Mouse (Mus musculus): ENCODE measurements at regions not wholly inside any gene's neighbourhood (a gene's known extent, or its start where the extent isn't known, plus 50 kb on each side); places are given as distances from the start of the nearest gene placed in this dataset.
A peak's percentile ranks its signal among the peaks of the same experiment; 100 is the strongest.

GRCm38 (mm10) chr12:79888086-79888485, 224.7 kb downstream of the Zfp36l1 start:
- H3K9me3 ChIP-seq (ENCODE audit: control insufficient read depth, low read length): no peaks in the 10 kb centered on the region
- no peak overlapping the region for H3K27ac ChIP-seq (ENCODE audit: low read depth, low read length)
- no peaks in the 10 kb centered on the region for H3K27me3 ChIP-seq (ENCODE audit: control insufficient read depth, insufficient read depth, low read length)
- H3K9ac ChIP-seq (ENCODE audit: low read depth, low read length): no peak overlapping the region
- no peaks in the 10 kb centered on the region for H3K36me3 ChIP-seq (ENCODE audit: control insufficient read depth, insufficient read depth, low read length)
- DNase-seq (ENCODE audit: low spot score): no peak
- H3K4me1 ChIP-seq (replicated peaks; ENCODE audit: control insufficient read depth, insufficient read depth, low read length): peaks cover 6% of the 10 kb centered on the region
- H3K4me3 ChIP-seq (ENCODE audit: low read depth, low read length): no peak overlapping the region
- no peak overlapping the region for H3K4me2 ChIP-seq (replicated peaks; ENCODE audit: low read depth, low read length)
- ATAC-seq (ENCODE audit: low FRiP score): no peak
- WGBS: 87% methylated on average over 4 of the region's 4 CpGs

- Histone ChIP-seq H3K4me2 (replicated peaks; ENCODE audit: low read depth, low read length) (no peak overlapping the region), H3K4me3 (ENCODE audit: low read depth, low read length) (no peak overlapping the region), H3K9ac (ENCODE audit: low read depth, low read length) (no peak overlapping the region), H3K27me3 (ENCODE audit: control insufficient read depth, insufficient read depth, low read length) (no peaks in the 10 kb centered on the region), H3K36me3 (ENCODE audit: control insufficient read depth, insufficient read depth, low read length) (no peaks in the 10 kb centered on the region), H3K4me1 (replicated peaks; ENCODE audit: control insufficient read depth, insufficient read depth, low read length) (peaks cover 6% of the 10 kb centered on the region), H3K27ac (ENCODE audit: low read depth, low read length) (no peak overlapping the region), H3K9me3 (ENCODE audit: control insufficient read depth, low read length) (no peaks in the 10 kb centered on the region)
- DNase-seq (ENCODE audit: low spot score): no peak
- no peak for ATAC-seq (ENCODE audit: low FRiP score)
- WGBS: 63% methylated on average over 12 of the region's 12 CpGs
Measured at GRCm38 (mm10) chr12:79887225-79887886, 225.5 kb downstream of the Zfp36l1 start.

- DNase-seq (ENCODE audit: low spot score) (no peak), ATAC-seq (ENCODE audit: low FRiP score) (no peak)
- Histone ChIP-seq H3K4me3 (ENCODE audit: low read depth, low read length) (no peak overlapping the region), H3K27me3 (ENCODE audit: control insufficient read depth, insufficient read depth, low read length) (no peaks in the 10 kb centered on the region), H3K9ac (ENCODE audit: low read depth, low read length) (no peak overlapping the region), H3K27ac (ENCODE audit: low read depth, low read length) (no peak overlapping the region), H3K9me3 (ENCODE audit: control insufficient read depth, low read length) (no peaks in the 10 kb centered on the region), H3K4me2 (replicated peaks; ENCODE audit: low read depth, low read length) (no peak overlapping the region), H3K36me3 (ENCODE audit: control insufficient read depth, insufficient read depth, low read length) (no peaks in the 10 kb centered on the region), H3K4me1 (replicated peaks; ENCODE audit: control insufficient read depth, insufficient read depth, low read length) (peaks cover 6% of the 10 kb centered on the region)
- WGBS: 90% methylated on average over 3 of the region's 3 CpGs
Measured at GRCm38 (mm10) chr12:79886494-79886893, 226.3 kb downstream of the Zfp36l1 start.

GRCm38 (mm10) chr12:79885286-79885685, 227.5 kb downstream of the Zfp36l1 start:
- no peak overlapping the region for H3K4me3 ChIP-seq (ENCODE audit: low read depth, low read length)
- no peaks in the 10 kb centered on the region for H3K36me3 ChIP-seq (ENCODE audit: control insufficient read depth, insufficient read depth, low read length)
- H3K4me2 ChIP-seq (replicated peaks; ENCODE audit: low read depth, low read length): no peak overlapping the region
- H3K9me3 ChIP-seq (ENCODE audit: control insufficient read depth, low read length): no peaks in the 10 kb centered on the region
- ATAC-seq (ENCODE audit: low FRiP score): no peak
- no peak for DNase-seq (ENCODE audit: low spot score)
- no peaks in the 10 kb centered on the region for H3K27me3 ChIP-seq (ENCODE audit: control insufficient read depth, insufficient read depth, low read length)
- no peak overlapping the region for H3K27ac ChIP-seq (ENCODE audit: low read depth, low read length)
- 91% methylated on average over 2 of the region's 2 CpGs for WGBS
- H3K4me1 ChIP-seq (replicated peaks; ENCODE audit: control insufficient read depth, insufficient read depth, low read length): no peaks in the 10 kb centered on the region
- no peak overlapping the region for H3K9ac ChIP-seq (ENCODE audit: low read depth, low read length)

- Histone ChIP-seq H3K9me3 (ENCODE audit: control insufficient read depth, low read length) (no peaks in the 10 kb centered on the region), H3K4me1 (replicated peaks; ENCODE audit: control insufficient read depth, insufficient read depth, low read length) (peaks cover 11% of the 10 kb centered on the region), H3K27me3 (ENCODE audit: control insufficient read depth, insufficient read depth, low read length) (no peaks in the 10 kb centered on the region), H3K4me3 (ENCODE audit: low read depth, low read length) (no peak overlapping the region), H3K9ac (ENCODE audit: low read depth, low read length) (no peak overlapping the region), H3K4me2 (replicated peaks; ENCODE audit: low read depth, low read length) (no peak overlapping the region), H3K27ac (ENCODE audit: low read depth, low read length) (no peak overlapping the region), H3K36me3 (ENCODE audit: control insufficient read depth, insufficient read depth, low read length) (no peaks in the 10 kb centered on the region)
- WGBS: 93% methylated on average over 4 of the region's 4 CpGs
- ATAC-seq (ENCODE audit: low FRiP score) (no peak), DNase-seq (ENCODE audit: low spot score) (no peak)
Measured at GRCm38 (mm10) chr12:79883651-79884050, 229.2 kb downstream of the Zfp36l1 start.

GRCm38 (mm10) chr12:79880751-79881261, 232.0 kb downstream of the Zfp36l1 start:
- Histone ChIP-seq H3K36me3 (ENCODE audit: control insufficient read depth, insufficient read depth, low read length) (no peaks in the 10 kb centered on the region), H3K27ac (ENCODE audit: low read depth, low read length) (peak overlapping the region; percentile 67; the same call in 1 of the 2 replicates), H3K27me3 (ENCODE audit: control insufficient read depth, insufficient read depth, low read length) (no peaks in the 10 kb centered on the region), H3K9ac (ENCODE audit: low read depth, low read length) (no peak overlapping the region), H3K9me3 (ENCODE audit: control insufficient read depth, low read length) (no peaks in the 10 kb centered on the region), H3K4me1 (replicated peaks; ENCODE audit: control insufficient read depth, insufficient read depth, low read length) (peaks cover 11% of the 10 kb centered on the region), H3K4me2 (replicated peaks; ENCODE audit: low read depth, low read length) (no peak overlapping the region), H3K4me3 (ENCODE audit: low read depth, low read length) (no peak overlapping the region)
- DNase-seq (ENCODE audit: low spot score): no peak
- 65% methylated on average over 18 of the region's 18 CpGs for WGBS
- no peak for ATAC-seq (ENCODE audit: low FRiP score)

- Histone ChIP-seq H3K4me2 (replicated peaks; ENCODE audit: low read depth, low read length) (no peak overlapping the region), H3K4me3 (ENCODE audit: low read depth, low read length) (no peak overlapping the region), H3K9ac (ENCODE audit: low read depth, low read length) (no peak overlapping the region), H3K36me3 (ENCODE audit: control insufficient read depth, insufficient read depth, low read length) (no peaks in the 10 kb centered on the region), H3K27me3 (ENCODE audit: control insufficient read depth, insufficient read depth, low read length) (no peaks in the 10 kb centered on the region), H3K27ac (ENCODE audit: low read depth, low read length) (peak overlapping the region; percentile 67; the same call in 1 of the 2 replicates), H3K4me1 (replicated peaks; ENCODE audit: control insufficient read depth, insufficient read depth, low read length) (peaks cover 11% of the 10 kb centered on the region), H3K9me3 (ENCODE audit: control insufficient read depth, low read length) (no peaks in the 10 kb centered on the region)
- DNase-seq (ENCODE audit: low spot score) (no peak), ATAC-seq (ENCODE audit: low FRiP score) (no peak)
- 57% methylated on average over 4 of the region's 4 CpGs for WGBS
Measured at GRCm38 (mm10) chr12:79880346-79880745, 232.5 kb downstream of the Zfp36l1 start.

DNA sequence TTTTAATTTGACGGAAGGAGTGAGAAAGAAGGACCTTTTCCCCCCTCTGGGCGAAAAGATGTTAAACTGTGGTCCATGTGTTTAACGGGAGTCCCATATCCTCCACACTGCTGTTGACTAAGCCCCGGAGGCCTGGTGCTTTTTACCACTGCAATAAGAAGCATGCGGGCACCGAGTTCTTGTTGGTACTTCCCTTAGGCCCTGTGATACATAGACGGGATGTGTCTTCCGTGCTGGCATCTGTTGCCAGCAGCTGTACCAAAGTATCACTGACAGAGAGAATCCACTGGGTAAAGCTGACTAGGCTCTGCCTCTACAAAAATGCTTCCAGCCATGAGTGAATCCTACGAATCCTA, 232.9 kb downstream of the Zfp36l1 start:
- no peak overlapping the region for H3K9ac ChIP-seq (ENCODE audit: low read depth, low read length)
- ATAC-seq (ENCODE audit: low FRiP score) (peak; percentile 74), DNase-seq (ENCODE audit: low spot score) (no peak)
- H3K27me3 ChIP-seq (ENCODE audit: control insufficient read depth, insufficient read depth, low read length): no peaks in the 10 kb centered on the region
- no peak overlapping the region for H3K4me2 ChIP-seq (replicated peaks; ENCODE audit: low read depth, low read length)
- H3K4me1 ChIP-seq (replicated peaks; ENCODE audit: control insufficient read depth, insufficient read depth, low read length): peaks cover 11% of the 10 kb centered on the region
- H3K4me3 ChIP-seq (ENCODE audit: low read depth, low read length): no peak overlapping the region
- H3K9me3 ChIP-seq (ENCODE audit: control insufficient read depth, low read length): no peaks in the 10 kb centered on the region
- H3K36me3 ChIP-seq (ENCODE audit: control insufficient read depth, insufficient read depth, low read length): no peaks in the 10 kb centered on the region
- WGBS: 26% methylated on average over 9 of the region's 9 CpGs
- peak overlapping the region; percentile 67 for H3K27ac ChIP-seq (ENCODE audit: low read depth, low read length)

All from hindbrain, embryonic 11.5 days (tissue).